Mouse (Mus musculus) embryonic facial prominence, embryonic 11.5 days (tissue): ENCODE data around the gene Ccdc86. TPM values are rescaled to one million over a fixed set of nuclear protein-coding genes. Genes with fewer than 3 reads are reported as not detected.

Experiments
- ATAC-seq: fragments of 200-750 bp; cut with Nextera tagmentation; replicated peaks from 2 replicates; pipeline ENCODE4 v1.8.0; 2017; ENCODE audit warnings: low read depth; ENCODE audit not compliant: insufficient number of reproducible peaks, low FRiP score, low TSS enrichment
- DNase-seq: peaks from one replicate; pipeline ENCODE4 v3.0.0-alpha.2; 2015; ENCODE audit warnings: low spot score
- H3K27ac ChIP-seq: fragments of 300-500 bp; sonication (generic); replicated peaks from 2 replicates; pipeline ENCODE4 v1.5.1; 2014; ENCODE audit warnings: mild to moderate bottlenecking, low read depth, low read length, control low read depth
- H3K27me3 ChIP-seq: fragments of 300-500 bp; sonication (generic); 2 replicates; pipeline ENCODE4 v1.6.1; 2014; ENCODE audit warnings: mild to moderate bottlenecking, low read length, moderate library complexity, mixed read lengths; ENCODE audit not compliant: control insufficient read depth, insufficient read depth
- H3K36me3 ChIP-seq: fragments of 300-500 bp; sonication (generic); replicated peaks from 2 replicates; pipeline ENCODE4 v1.6.1; 2014; ENCODE audit warnings: low read depth, mild to moderate bottlenecking, low read length, moderate library complexity, mixed read lengths; ENCODE audit not compliant: control insufficient read depth, insufficient read depth
- H3K4me1 ChIP-seq: fragments of 300-500 bp; sonication (generic); 2 replicates; pipeline ENCODE4 v1.6.1; 2014; ENCODE audit warnings: low read length, mixed read lengths; ENCODE audit not compliant: control insufficient read depth, insufficient read depth
- H3K4me2 ChIP-seq: fragments of 300-500 bp; sonication (generic); 2 replicates; pipeline ENCODE4 v1.6.1; 2014; ENCODE audit warnings: low read depth, mild to moderate bottlenecking, control low read depth, low read length, moderate library complexity
- H3K4me3 ChIP-seq: fragments of 300-500 bp; sonication (generic); 2 replicates; pipeline ENCODE4 v1.5.1; 2014; ENCODE audit warnings: low read depth, low read length, control low read depth
- H3K9ac ChIP-seq: fragments of 300-500 bp; sonication (generic); replicated peaks from 2 replicates; pipeline ENCODE4 v1.6.1; 2014; ENCODE audit warnings: mild to moderate bottlenecking, control low read depth, low read length
- H3K9me3 ChIP-seq: fragments of 300-500 bp; sonication (generic); replicated peaks from 2 replicates; pipeline ENCODE4 v1.6.1; 2016; ENCODE audit warnings: mild to moderate bottlenecking, low read length, inconsistent platforms, mixed read lengths; ENCODE audit not compliant: control insufficient read depth
- WGBS: fragments of 180-500 bp; shearing (Covaris S2); extraction: QIAGEN DNeasy Blood & Tissue Kit; methylation state at CpG from one replicate; pipeline ENCODE4 v1.1.7; 2014; 5-methylcytosine and 5-hydroxymethylcytosine counted together
- polyA plus RNA-seq: library from polyadenylated mRNA; unstranded; fragments of >200 nt; fragmentation: Nextera tagmentation; extraction: Ambion mirVana; gene quantifications from 2 replicates; pipeline ENCODE4 v1.2.1, GENCODE M21; 2014

Ccdc86 gene
- polyA plus RNA-seq, 1 experiment from 2014 or later: 25.1 TPM

DNA sequence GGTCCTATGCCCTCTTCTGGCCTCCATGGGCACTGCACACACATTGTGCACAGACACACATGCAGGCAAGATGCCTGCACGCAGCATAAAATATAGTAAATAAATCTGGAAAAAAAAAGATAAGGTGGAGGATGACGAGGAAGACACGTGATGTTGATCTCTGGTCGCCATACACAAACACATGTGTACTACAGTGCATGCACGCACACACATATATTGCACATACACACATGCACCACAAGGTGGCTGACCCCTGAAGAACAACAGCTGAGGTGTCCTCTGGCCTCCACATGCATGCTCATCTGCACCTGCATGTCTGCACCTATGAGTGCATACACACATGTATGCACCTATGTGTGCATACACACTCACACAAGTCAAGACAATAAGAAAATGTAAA, 13.0 kb downstream of the Ccdc86 start:
- Histone ChIP-seq H3K4me2 (no peak overlapping the region), H3K27me3 (no peaks in the 10 kb centered on the region), H3K27ac (no peak overlapping the region), H3K4me1 (no peaks in the 10 kb centered on the region; the same call in 1 of the 2 replicates), H3K9ac (no peak overlapping the region), H3K4me3 (no peak overlapping the region), H3K9me3 (no peaks in the 10 kb centered on the region), H3K36me3 (no peaks in the 10 kb centered on the region)
- ATAC-seq: no peak
- 88% methylated on average over 5 of the region's 5 CpGs for WGBS
- no peak for DNase-seq

DNA sequence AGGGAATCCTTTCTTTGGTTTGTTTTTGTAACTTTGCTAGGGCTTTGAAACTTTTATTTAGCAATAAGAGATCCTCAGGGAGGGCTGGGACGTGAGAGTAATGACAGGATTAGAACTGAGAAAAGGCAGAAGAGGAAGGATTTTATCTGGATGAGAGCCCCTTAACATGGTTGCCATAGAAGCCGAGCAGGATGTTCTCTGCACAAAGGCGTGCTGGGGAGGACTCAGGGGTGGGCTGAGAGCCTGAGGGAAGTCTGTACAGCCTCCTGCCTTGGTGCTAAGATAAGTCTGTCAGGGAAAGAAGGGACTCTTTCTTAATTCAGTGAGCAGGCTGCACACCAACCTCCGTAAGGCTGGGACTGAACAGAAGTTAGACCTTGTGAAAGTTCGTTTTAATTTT, 14.0 kb downstream of the Ccdc86 start:
- H3K36me3 ChIP-seq: no peaks in the 10 kb centered on the region
- no peak for DNase-seq

DNA sequence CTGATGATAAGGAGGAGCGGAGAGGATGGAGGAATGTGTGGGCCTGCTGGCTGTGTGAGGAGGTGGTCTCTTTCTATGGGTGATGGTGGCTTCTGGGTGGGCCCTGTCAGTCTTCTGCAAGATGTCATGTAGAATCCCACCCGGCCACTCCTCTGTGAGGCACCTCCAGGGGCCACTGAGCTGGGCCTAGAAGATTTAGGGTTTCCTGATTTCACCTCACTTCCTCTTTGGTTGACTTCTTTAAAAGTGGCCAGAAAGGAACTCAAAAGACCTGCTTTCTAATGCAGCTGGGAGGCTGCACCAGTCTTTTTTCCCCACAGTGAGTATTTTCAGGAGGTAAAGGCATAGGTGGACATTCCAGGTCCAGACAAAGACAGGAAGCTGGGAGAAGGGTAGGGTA, 18.4 kb downstream of the Ccdc86 start:
- H3K4me3 ChIP-seq: no peak overlapping the region
- no peaks in the 10 kb centered on the region for H3K27me3 ChIP-seq
- no peak overlapping the region for H3K4me2 ChIP-seq
- 77% methylated on average over 2 of the region's 2 CpGs for WGBS
- no peaks in the 10 kb centered on the region for H3K4me1 ChIP-seq
- ATAC-seq (no peak), DNase-seq (no peak)
- H3K36me3 ChIP-seq: no peaks in the 10 kb centered on the region
- no peak overlapping the region for H3K27ac ChIP-seq
- H3K9ac ChIP-seq: no peak overlapping the region
- H3K9me3 ChIP-seq: no peaks in the 10 kb centered on the region

More for the DNA sequence above, 14.0 kb downstream of the Ccdc86 start:
- no peaks in the 10 kb centered on the region for H3K27me3 ChIP-seq
- 39% methylated on average over 5 of the region's 5 CpGs for WGBS
- H3K4me3 ChIP-seq: no peak overlapping the region
- H3K4me2 ChIP-seq: no peak overlapping the region
- H3K27ac ChIP-seq: no peak overlapping the region
- no peaks in the 10 kb centered on the region for H3K4me1 ChIP-seq
- no peak overlapping the region for H3K9ac ChIP-seq
- no peak for ATAC-seq
- H3K9me3 ChIP-seq: no peaks in the 10 kb centered on the region

DNA sequence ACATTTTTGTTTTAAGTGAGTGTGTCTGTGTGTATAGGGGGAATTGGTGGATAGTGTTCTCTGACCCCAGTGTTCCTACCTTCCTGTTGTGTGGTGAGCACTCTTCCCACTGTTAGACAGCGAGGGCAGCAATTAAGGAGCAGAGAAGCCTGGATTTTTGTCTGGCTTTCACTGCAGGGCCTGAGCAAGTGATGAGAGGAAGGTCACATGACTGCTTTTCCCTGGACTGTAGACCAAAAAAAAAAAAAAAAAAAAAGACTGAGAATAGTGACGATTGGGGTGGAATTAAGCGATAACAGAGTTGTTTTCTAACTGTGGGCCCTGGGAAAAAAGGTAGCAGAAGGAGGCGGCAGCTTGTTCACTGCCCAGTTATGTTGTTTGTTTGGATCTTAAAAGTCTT, 22.4 kb downstream of the Ccdc86 start:
- no peak overlapping the region for H3K9ac ChIP-seq

DNA sequence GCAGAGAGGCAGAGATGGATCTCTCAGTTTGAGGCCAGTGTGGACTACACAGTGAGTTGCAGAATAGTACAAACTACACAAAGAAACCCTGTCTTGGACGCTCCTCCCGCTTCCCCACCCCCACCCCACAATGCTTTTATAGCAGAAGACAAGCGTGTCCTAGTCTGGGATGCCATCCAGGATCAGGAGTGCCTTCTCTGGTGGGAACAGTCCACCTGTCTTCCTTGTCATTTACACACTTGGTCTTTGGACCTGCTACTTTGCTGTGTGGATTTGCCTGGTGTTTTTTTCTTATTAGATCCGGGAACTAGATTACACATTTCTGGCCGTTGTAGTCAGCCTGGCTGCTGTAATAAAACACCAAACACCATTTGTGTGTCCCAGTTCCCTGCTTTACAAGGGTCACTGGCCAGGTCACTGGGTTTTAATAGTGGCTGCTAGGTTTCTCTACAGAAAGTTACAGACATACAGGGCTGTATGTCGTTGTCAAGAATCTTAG, 22.9 kb downstream of the Ccdc86 start:
- no peak for ATAC-seq
- H3K4me3 ChIP-seq: no peak overlapping the region
- DNase-seq: no peak
- H3K9me3 ChIP-seq: no peaks in the 10 kb centered on the region
- H3K4me2 ChIP-seq: no peak overlapping the region
- H3K36me3 ChIP-seq: no peaks in the 10 kb centered on the region
- WGBS: 33% methylated on average over 6 of the region's 6 CpGs
- H3K4me1 ChIP-seq: no peaks in the 10 kb centered on the region
- no peak overlapping the region for H3K9ac ChIP-seq
- H3K27ac ChIP-seq: no peak overlapping the region
- H3K27me3 ChIP-seq: no peaks in the 10 kb centered on the region

More for the DNA sequence above, 22.4 kb downstream of the Ccdc86 start:
- Histone ChIP-seq H3K27me3 (no peaks in the 10 kb centered on the region), H3K4me3 (no peak overlapping the region), H3K4me2 (no peak overlapping the region), H3K4me1 (no peaks in the 10 kb centered on the region), H3K36me3 (no peaks in the 10 kb centered on the region), H3K9me3 (no peaks in the 10 kb centered on the region), H3K27ac (no peak overlapping the region)
- WGBS: 50% methylated on average over 4 of the region's 4 CpGs
- no peak for ATAC-seq
- DNase-seq: no peak

DNA sequence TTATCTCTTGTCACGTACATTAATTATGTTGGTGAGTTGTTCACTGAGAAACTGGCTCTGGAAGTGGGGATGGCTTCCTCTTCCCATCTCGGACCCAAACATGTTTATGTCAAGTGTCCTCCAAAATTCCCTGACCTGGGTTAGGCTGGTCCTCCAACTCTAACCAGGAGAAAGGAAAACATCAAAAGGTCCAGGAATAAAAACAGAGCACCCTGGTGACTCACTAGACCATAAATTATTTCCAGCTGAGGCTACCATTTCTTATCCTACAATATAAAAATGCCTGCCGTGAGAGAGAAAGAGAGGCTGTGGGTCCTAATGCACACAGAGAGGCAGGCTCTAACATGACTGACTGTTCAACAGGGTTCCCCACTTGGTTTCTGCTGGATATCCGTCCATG, 24.8 kb downstream of the Ccdc86 start:
- no peak overlapping the region for H3K4me3 ChIP-seq
- H3K9me3 ChIP-seq: no peaks in the 10 kb centered on the region
- ATAC-seq (no peak), DNase-seq (no peak)
- no peak overlapping the region for H3K9ac ChIP-seq
- H3K4me1 ChIP-seq: no peaks in the 10 kb centered on the region
- no peaks in the 10 kb centered on the region for H3K36me3 ChIP-seq
- H3K27me3 ChIP-seq: no peaks in the 10 kb centered on the region
- H3K27ac ChIP-seq: no peak overlapping the region
- 43% methylated on average over 4 of the region's 4 CpGs for WGBS
- H3K4me2 ChIP-seq: no peak overlapping the region

DNA sequence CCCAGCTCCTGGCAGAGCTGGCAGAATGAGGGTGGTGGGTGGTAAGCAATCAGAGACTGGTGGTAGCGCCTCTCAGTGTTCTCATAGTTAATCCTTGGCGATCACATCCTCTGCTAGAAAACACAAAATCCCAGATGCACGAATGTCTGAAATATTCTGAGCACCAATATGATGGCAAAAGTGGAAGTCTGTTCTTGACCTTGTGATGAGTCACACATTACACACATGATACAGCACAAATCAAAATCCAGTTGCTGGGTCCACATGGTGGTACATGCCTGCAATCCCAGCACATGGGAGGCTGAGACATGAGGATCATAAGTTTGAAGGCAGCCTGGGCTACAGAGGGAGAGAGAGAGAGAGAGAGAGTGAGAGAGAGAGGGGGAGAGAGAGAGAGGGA, 28.0 kb downstream of the Ccdc86 start:
- ATAC-seq (no peak), DNase-seq (no peak)
- H3K9ac ChIP-seq: no peak overlapping the region
- H3K4me1 ChIP-seq: no peaks in the 10 kb centered on the region
- WGBS: 68% methylated on average over 3 of the region's 3 CpGs
- H3K27me3 ChIP-seq: no peaks in the 10 kb centered on the region
- no peak overlapping the region for H3K4me3 ChIP-seq
- H3K9me3 ChIP-seq: no peaks in the 10 kb centered on the region
- H3K4me2 ChIP-seq: no peak overlapping the region
- no peaks in the 10 kb centered on the region for H3K36me3 ChIP-seq
- H3K27ac ChIP-seq: no peak overlapping the region

DNA sequence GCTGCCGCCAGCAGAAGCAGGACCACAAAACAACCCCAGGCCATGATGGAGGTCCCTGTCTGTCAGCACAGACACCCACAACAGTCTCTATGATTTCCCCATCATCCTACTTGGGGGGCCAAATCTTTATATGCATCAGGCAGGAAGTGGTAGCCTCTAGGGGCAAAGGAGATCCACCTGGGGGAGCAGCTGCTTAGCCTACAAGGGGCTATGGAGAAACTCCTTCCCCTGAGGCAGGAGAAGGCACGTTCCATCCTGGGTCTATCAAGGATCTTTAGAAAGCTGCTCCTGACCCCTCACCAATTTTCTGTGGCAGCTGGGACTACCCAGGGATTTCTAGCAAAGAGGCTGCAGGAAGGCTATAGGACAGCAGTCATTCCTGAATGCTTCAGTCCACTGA, 28.5 kb downstream of the Ccdc86 start, which contains the start of gene Zp1:
Zp1 (minus strand) TSS at position 101 of the 400 bp plus-strand sequence.
- ATAC-seq (no peak), DNase-seq (no peak)
- Histone ChIP-seq H3K4me2 (no peak within 1 kb of the TSS), H3K9me3 (no peaks in the 10 kb centered on the region), H3K4me3 (no peak within 1 kb of the TSS), H3K27me3 (no peaks in the 10 kb centered on the region), H3K4me1 (no peaks in the 10 kb centered on the region), H3K9ac (no peak within 1 kb of the TSS), H3K36me3 (no peaks in the 10 kb centered on the region), H3K27ac (no peak within 1 kb of the TSS)
- WGBS: 63% methylated on average over 2 of the region's 2 CpGs
